Mouse (Mus musculus) heart, adult 2 months (tissue): ENCODE data around the gene Hint1.

Source experiments
- CTCF ChIP-seq: fragments of 200-600 bp; IDR thresholded peaks from 2 replicates; pipeline ENCODE4 v1.8.1; 2022; ENCODE audit warnings: antibody characterized with exemption, mild to moderate bottlenecking, moderate library complexity
- EP300 ChIP-seq: fragments of 200-500 bp; IDR thresholded peaks from 2 replicates; pipeline ENCODE4 v1.6.1; 2011; ENCODE audit warnings: low read depth, low read length, control low read depth; ENCODE audit not compliant: insufficient read depth
- POLR2A ChIP-seq: fragments of 200-500 bp; IDR thresholded peaks from 2 replicates; pipeline ENCODE4 v1.6.1; 2011; ENCODE audit warnings: mild to moderate bottlenecking, low read depth, low read length, control low read depth; ENCODE audit not compliant: insufficient read depth

- no peak for TF ChIP-seq CTCF
- no peak for TF ChIP-seq EP300
- TF ChIP-seq POLR2A: no peak
Measured at GRCm38 (mm10) chr11:54833833-54834232, 32.4 kb upstream of the Hint1 start.
